Mouse (Mus musculus) skeletal muscle tissue, adult 2 months (tissue): ENCODE data around the gene Fgl2.
A peak's percentile ranks its signal among the peaks of the same experiment; 100 is the strongest.
"Not testable (repeated sequence)": the region's sequence is repeated elsewhere in the genome, so short reads cannot be mapped to it uniquely, and the experiment has no call there.

Source experiments
- DNase-seq: peaks from one replicate; pipeline ENCODE4 v3.0.0-alpha.2; 2012; ENCODE audit warnings: low read depth, low spot score

Gene Fgl2

GRCm38 (mm10) chr5:21372493-21373179 lies at the start of gene Fgl2:
Gene Fgl2 (plus strand): TSS chr5:21372642.
- DNase-seq, result peak; percentile 51

- no peak for DNase-seq
These were observed 45.9 kb upstream of the Fgl2 start for GRCm38 (mm10) chr5:21326494-21326893.

GRCm38 (mm10) chr5:21328560-21328959 lies 43.9 kb upstream of the Fgl2 start:
- DNase-seq, result no peak

- peak; percentile 60 for DNase-seq
These were observed 42.5 kb upstream of the Fgl2 start for GRCm38 (mm10) chr5:21329672-21330665.

- DNase-seq, result no peak
These were observed 40.8 kb upstream of the Fgl2 start for GRCm38 (mm10) chr5:21331656-21332055.

- DNase-seq, result no peak
These were observed 40.3 kb upstream of the Fgl2 start for GRCm38 (mm10) chr5:21332119-21332518.

GRCm38 (mm10) chr5:21342265-21342664 lies 30.2 kb upstream of the Fgl2 start:
- DNase-seq, result not testable (repeated sequence)

- DNase-seq, result peak; percentile 71
These were observed 24.1 kb upstream of the Fgl2 start for GRCm38 (mm10) chr5:21348366-21348765.

GRCm38 (mm10) chr5:21351678-21352077 lies 20.8 kb upstream of the Fgl2 start:
- DNase-seq, result no peak

- DNase-seq, result no peak
These were observed 13.8 kb upstream of the Fgl2 start for GRCm38 (mm10) chr5:21358648-21359047.

GRCm38 (mm10) chr5:21363343-21363742 lies 9.1 kb upstream of the Fgl2 start:
- DNase-seq, result no peak

- no peak for DNase-seq
These were observed 5.9 kb upstream of the Fgl2 start for GRCm38 (mm10) chr5:21366338-21367053.

GRCm38 (mm10) chr5:21367514-21367913 lies 4.9 kb upstream of the Fgl2 start:
- no peak for DNase-seq

GRCm38 (mm10) chr5:21370218-21370947 lies 2.1 kb upstream of the Fgl2 start:
- DNase-seq, result no peak

GRCm38 (mm10) chr5:21371920-21372319 lies 522 bp upstream of the Fgl2 start:
- DNase-seq, result no peak

- DNase-seq, result no peak
These were observed 707 bp downstream of the Fgl2 start for GRCm38 (mm10) chr5:21373180-21373518.

GRCm38 (mm10) chr5:21376935-21377334 lies 4.5 kb downstream of the Fgl2 start:
- no peak for DNase-seq

- DNase-seq, result no peak
These were observed 6.0 kb downstream of the Fgl2 start for GRCm38 (mm10) chr5:21378397-21378796.

GRCm38 (mm10) chr5:21381986-21382385 lies 9.5 kb downstream of the Fgl2 start:
- DNase-seq, result peak; percentile 54

- DNase-seq, result no peak
These were observed 10.2 kb downstream of the Fgl2 start for GRCm38 (mm10) chr5:21382678-21383077.
